Mouse (Mus musculus): ENCODE measurements around the gene Bcl2l12. TPM values are rescaled to one million over a fixed set of nuclear protein-coding genes. Genes with fewer than 3 reads are reported as not detected.

Gene Bcl2l12
- polyA plus RNA-seq (2015; fragmentation: Nextera tagmentation; extraction: Ambion mirVana): 16.2 and 19.7 TPM in 2 replicates

DNA sequence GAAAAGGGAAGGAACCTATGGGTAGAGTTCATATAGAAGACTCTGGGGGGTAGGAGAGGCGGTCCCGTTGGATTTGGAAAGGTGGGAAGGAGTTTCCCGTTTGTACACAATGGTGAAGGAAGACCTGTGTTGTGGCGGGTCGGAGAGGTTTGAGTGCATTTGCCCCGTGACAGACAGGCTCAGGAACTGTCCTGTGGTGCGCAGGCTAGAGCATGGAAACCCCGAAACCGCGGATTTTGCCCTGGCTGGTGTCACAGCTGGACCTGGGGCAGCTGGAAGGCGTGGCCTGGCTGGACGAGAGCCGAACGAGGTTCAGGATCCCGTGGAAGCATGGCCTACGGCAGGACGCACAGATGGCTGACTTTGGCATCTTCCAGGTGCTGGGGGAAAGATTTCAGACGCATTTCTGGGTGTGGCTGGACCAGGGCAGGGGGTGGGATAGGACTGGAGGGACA, at the start of gene Bcl2l12:
Bcl2l12 (minus strand) TSS at position 212 of the 455 bp plus-strand sequence.
- Histone ChIP-seq H3K27me3 (no peaks in the 10 kb centered on the region), H3K9ac (peak within 1 kb of the TSS; percentile 87), H3K4me1 (replicated peaks) (peaks cover 35% of the 10 kb centered on the region), H3K9me3 (no peaks in the 10 kb centered on the region), H3K4me2 (peak within 1 kb of the TSS; percentile 90), H3K27ac (peak within 1 kb of the TSS; percentile 87), H3K4me3 (peak within 1 kb of the TSS; percentile 63), H3K36me3 (peaks cover 43% of the 10 kb centered on the region)
- no peak for ATAC-seq (ENCODE audit: low FRiP score)
- 3% methylated on average over 18 of the region's 18 CpGs for WGBS

DNA sequence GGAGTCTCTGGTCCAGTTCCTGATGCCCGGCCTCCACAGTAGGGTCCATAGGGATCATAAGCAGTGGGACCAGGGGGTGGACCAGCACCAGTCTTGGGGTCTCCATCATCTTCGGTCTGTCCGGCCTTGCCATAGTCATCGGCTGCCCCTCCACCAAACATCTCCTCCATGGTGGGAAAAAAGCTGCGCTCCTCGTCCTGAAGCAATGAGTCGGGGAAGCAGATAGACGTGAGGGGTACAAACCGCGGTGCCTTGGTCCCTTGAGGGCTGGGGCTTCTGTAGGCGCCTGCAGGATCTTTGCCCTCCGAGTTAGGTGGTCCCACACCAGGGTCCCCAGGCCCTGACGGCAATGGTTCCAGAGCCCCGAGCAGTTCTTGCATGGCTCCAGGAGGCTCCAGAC, 49.0 kb upstream of the Bcl2l12 start:
- 96% methylated on average over 14 of the region's 14 CpGs for WGBS
- H3K27ac ChIP-seq: no peak overlapping the region
- no peak overlapping the region for H3K9ac ChIP-seq
- no peaks in the 10 kb centered on the region for H3K9me3 ChIP-seq
- H3K4me2 ChIP-seq: no peak overlapping the region
- no peak for ATAC-seq (ENCODE audit: low FRiP score)
- H3K27me3 ChIP-seq: no peaks in the 10 kb centered on the region
- no peak overlapping the region for H3K4me3 ChIP-seq
- H3K4me1 ChIP-seq (replicated peaks): peaks cover 36% of the 10 kb centered on the region
- peaks cover 79% of the 10 kb centered on the region for H3K36me3 ChIP-seq

DNA sequence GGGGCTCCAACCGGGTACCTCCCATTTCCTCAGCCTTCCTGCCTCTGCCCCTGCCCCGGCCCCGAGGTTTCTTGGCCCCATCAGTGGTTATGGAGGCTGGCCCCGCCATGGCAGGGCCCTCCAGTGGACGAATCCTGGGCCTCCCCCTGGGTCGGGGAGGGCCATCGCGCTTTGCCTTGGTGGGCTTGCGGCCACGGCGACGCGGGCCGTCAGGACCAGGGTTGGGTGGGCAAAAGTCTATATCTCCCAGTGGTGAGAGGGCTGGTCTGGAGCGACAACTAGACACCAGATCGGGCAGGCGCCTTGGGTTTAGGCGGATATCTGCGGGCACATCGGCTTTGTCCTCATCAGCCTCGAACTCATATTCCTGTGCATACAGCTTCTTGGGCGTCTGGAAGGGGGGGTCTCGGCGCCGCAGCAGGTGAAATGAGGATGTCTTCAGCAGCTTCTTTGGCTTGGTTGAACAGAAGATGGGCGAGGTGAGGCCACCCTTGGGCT, 48.4 kb upstream of the Bcl2l12 start:
- ATAC-seq (ENCODE audit: low FRiP score): no peak
- Histone ChIP-seq H3K4me3 (no peak overlapping the region), H3K36me3 (peaks cover 85% of the 10 kb centered on the region), H3K9me3 (no peaks in the 10 kb centered on the region), H3K27ac (no peak overlapping the region), H3K4me2 (no peak overlapping the region), H3K27me3 (no peaks in the 10 kb centered on the region), H3K4me1 (replicated peaks) (peaks cover 35% of the 10 kb centered on the region), H3K9ac (no peak overlapping the region)
- 95% methylated on average over 24 of the region's 26 CpGs for WGBS

DNA sequence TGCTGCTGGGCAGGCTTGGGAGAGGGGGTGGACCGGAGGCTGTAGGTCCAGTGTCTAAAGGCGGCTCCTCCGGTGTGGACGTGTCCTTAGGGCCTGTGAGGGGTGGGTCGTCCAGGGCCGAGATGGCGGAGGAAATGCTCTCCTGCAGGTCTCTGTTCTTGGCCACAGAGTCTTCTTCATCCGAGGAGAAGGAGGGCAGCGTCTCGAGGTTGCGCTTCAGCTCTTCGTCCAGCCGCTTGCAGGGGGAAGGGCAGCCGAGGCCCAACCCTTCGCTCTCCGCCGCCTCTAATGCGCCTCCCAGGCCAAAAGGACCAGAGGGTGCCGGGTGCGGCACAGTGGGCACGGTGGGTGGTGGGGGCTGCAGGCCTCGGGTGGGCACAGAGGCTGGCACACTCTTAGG, 47.2 kb upstream of the Bcl2l12 start:
- peaks cover 96% of the 10 kb centered on the region for H3K36me3 ChIP-seq
- H3K4me3 ChIP-seq: no peak overlapping the region
- no peak overlapping the region for H3K27ac ChIP-seq
- no peak for ATAC-seq (ENCODE audit: low FRiP score)
- no peaks in the 10 kb centered on the region for H3K9me3 ChIP-seq
- peaks cover 24% of the 10 kb centered on the region for H3K4me1 ChIP-seq (replicated peaks)
- no peak overlapping the region for H3K4me2 ChIP-seq
- no peak overlapping the region for H3K9ac ChIP-seq
- H3K27me3 ChIP-seq: no peaks in the 10 kb centered on the region
- WGBS: 95% methylated on average over 22 of the region's 22 CpGs

DNA sequence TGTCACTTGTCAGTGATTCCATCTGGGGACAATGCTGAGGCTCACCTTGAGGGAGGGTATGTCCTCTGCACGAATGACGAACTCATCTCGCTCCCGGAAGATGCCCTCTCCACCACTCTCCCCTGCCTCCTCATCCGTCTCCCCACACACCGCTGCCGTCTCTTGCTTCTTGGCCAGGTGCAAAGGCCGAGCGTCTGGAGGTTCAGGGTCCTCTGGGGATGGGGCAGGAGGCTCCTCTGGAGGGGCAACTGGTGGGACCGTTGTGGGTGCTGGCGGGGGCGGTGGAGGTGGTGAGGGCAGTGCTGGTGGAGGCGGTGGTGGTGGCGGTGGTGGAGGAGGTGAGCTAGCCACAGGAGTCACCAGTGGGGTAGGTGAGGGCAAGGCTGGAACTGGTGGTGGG, 44.8 kb upstream of the Bcl2l12 start:
- Histone ChIP-seq H3K36me3 (peaks cover 99% of the 10 kb centered on the region), H3K4me2 (no peak overlapping the region), H3K9ac (no peak overlapping the region), H3K27me3 (no peaks in the 10 kb centered on the region), H3K27ac (no peak overlapping the region), H3K4me3 (no peak overlapping the region), H3K4me1 (replicated peaks) (peaks cover 6% of the 10 kb centered on the region; the same call in 1 of the 2 replicates), H3K9me3 (no peaks in the 10 kb centered on the region)
- 96% methylated on average over 14 of the region's 14 CpGs for WGBS
- ATAC-seq (ENCODE audit: low FRiP score): no peak

DNA sequence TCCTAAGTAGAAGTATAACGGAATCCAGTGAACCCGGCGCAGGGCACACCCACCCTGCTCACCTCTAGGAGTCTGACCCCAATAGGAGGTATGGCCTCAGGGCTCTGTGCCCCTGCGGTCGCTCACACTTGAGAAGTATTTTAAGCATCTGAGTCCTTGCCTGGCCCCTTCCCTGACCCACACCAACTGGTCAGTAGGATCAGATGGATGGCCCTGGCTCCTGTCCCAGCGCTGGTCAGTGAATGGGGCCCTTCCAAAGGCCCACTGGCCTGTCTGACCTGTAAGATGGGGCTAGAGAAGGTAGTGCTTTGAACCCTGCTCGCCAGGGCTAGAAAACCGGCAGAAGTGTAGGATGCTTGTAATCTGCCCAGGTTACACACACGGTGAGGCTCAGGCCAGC, 42.3 kb upstream of the Bcl2l12 start:
- Histone ChIP-seq H3K4me3 (no peak overlapping the region), H3K9ac (no peak overlapping the region), H3K27ac (no peak overlapping the region), H3K4me1 (replicated peaks) (no peaks in the 10 kb centered on the region), H3K36me3 (peaks cover 99% of the 10 kb centered on the region), H3K27me3 (no peaks in the 10 kb centered on the region), H3K4me2 (no peak overlapping the region), H3K9me3 (no peaks in the 10 kb centered on the region)
- no peak for ATAC-seq (ENCODE audit: low FRiP score)
- 96% methylated on average over 9 of the region's 9 CpGs for WGBS

DNA sequence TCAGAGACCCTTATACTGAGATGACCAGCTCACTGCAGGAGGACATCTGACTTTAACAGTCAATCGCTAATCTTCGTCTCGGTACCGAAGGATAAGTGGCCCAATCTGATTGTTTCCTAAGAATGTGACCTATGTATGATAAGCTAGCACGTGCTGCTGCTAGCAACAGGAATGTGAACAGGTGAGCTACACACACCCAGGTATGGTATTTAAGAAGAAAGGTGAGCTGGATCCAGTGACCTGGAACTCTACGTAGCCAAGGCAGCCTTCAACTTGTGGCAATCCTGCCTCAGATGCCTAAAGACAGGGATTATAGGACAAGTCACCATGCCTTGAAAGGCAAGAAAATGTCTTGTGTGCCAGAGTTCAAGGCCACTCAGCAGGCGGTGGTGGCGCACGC, 39.9 kb upstream of the Bcl2l12 start:
- Histone ChIP-seq H3K27ac (no peak overlapping the region), H3K36me3 (peaks cover 99% of the 10 kb centered on the region), H3K4me2 (no peak overlapping the region), H3K9ac (no peak overlapping the region), H3K27me3 (no peaks in the 10 kb centered on the region), H3K4me1 (replicated peaks) (no peaks in the 10 kb centered on the region), H3K9me3 (no peaks in the 10 kb centered on the region), H3K4me3 (no peak overlapping the region)
- no peak for ATAC-seq (ENCODE audit: low FRiP score)
- WGBS: 99% methylated on average over 9 of the region's 9 CpGs

DNA sequence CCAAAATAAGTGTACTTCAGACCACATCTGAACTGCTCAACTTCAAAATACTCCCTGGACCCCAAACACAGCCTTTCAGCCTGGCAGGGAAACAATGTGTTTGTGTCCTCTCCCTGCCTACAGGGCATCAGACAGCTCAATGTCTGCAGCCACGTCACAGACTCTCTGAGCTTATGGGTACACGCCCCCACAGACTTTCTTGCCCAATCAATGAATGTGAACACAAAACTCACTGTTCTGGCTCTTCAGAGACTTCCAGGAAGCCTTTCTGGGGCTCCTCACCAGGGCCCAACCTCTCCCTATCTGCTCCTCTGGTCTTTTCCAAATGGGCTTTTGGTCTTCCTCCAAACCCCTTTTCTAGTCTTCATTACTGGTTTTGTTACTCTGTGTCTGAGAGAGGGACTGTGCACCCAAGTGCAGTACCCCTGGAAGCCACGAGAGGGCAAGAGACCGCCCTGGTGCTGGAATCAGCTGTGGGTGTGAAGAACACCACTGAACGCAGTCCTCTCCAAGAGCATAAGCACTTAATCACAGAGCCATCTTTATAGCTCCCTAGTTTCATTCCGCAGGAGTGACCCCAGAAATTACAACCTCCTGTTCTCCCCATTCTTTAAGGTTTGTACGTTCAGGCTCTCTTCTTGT, 39.3 kb upstream of the Bcl2l12 start:
- ATAC-seq (ENCODE audit: low FRiP score): no peak
- H3K4me3 ChIP-seq: no peak overlapping the region
- H3K27me3 ChIP-seq: no peaks in the 10 kb centered on the region
- H3K27ac ChIP-seq: no peak overlapping the region
- H3K9ac ChIP-seq: no peak overlapping the region
- no peaks in the 10 kb centered on the region for H3K9me3 ChIP-seq
- H3K4me1 ChIP-seq (replicated peaks): no peaks in the 10 kb centered on the region
- H3K36me3 ChIP-seq: peaks cover 99% of the 10 kb centered on the region
- 70% methylated on average over 7 of the region's 7 CpGs for WGBS
- no peak overlapping the region for H3K4me2 ChIP-seq

DNA sequence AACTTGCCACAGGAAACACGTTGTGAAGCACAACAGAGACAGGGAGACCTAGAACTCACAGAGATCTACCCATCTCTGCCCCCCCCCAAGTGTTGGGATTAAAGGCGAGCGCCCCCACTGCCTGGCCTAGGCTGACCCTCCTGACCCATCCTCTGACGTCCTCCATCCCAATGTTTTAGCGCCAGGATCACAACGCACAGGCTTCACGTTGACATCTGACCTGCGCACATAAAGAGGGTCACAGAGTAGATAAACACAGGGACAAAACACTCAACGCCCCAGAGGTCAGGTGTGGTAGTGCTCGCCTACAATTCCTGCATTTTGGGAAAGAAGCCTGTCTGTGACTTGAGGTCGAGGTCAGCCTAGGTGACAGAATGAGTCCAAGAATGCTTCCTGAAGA, 38.2 kb upstream of the Bcl2l12 start:
- Histone ChIP-seq H3K27me3 (no peaks in the 10 kb centered on the region), H3K36me3 (peaks cover 99% of the 10 kb centered on the region), H3K4me1 (replicated peaks) (no peaks in the 10 kb centered on the region), H3K4me3 (no peak overlapping the region), H3K27ac (no peak overlapping the region), H3K4me2 (no peak overlapping the region), H3K9ac (no peak overlapping the region), H3K9me3 (no peaks in the 10 kb centered on the region)
- ATAC-seq (ENCODE audit: low FRiP score): no peak
- WGBS: 90% methylated on average over 11 of the region's 11 CpGs

DNA sequence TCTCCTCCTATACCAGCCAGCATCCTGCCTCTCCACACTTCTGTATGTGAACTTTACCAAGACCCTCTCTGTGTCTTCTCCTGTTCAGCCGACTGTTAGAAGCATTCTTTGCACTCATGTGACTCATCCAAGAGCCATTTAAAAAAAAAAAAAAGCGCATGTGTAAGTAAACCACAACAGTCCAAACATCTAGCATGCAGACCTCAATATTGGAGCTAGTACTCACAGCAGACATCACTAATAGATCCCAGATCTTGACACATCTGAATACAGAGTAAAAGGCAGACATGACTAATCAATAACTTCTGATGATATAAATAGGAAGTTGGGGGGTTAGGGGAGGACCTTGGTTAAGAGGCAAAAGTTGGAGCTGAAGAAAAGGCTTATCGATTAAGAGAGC, 37.1 kb upstream of the Bcl2l12 start:
- Histone ChIP-seq H3K27me3 (no peaks in the 10 kb centered on the region), H3K27ac (no peak overlapping the region), H3K4me1 (replicated peaks) (no peaks in the 10 kb centered on the region), H3K4me3 (no peak overlapping the region), H3K36me3 (peaks cover 99% of the 10 kb centered on the region), H3K4me2 (no peak overlapping the region), H3K9ac (no peak overlapping the region), H3K9me3 (no peaks in the 10 kb centered on the region)
- 96% methylated on average over 3 of the region's 3 CpGs for WGBS
- ATAC-seq (ENCODE audit: low FRiP score): no peak

DNA sequence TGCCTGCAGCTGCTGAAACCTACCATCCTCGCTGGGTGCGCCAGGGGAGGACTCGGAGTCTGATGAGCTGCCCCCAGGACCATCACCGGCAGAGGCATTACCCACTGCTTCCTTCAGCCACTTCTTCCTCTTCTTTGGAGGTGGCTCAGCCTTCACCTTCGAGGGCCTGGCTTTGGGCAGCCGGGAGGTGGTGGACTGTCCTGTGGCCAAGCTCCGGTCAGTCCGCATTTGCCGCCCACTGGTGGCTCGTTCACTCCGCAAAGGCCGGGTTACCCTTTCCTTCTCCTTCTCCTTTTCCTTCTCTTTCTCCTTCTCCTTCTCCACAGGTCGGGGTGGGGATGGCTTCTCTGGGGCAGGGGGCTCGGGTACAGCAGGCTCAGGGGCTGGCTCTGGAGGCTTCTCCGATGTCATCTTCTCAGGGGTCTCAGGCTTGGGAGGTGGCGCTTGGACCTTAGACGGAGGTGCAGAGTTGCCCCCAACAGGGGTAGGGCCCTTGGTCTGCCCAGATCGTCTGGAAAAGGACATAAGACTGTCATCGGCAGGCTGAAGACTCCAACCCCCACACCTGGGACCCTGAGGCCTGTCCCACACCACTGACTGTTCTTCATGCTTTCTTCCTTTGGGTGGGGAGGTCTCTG, 35.3 kb upstream of the Bcl2l12 start:
- Histone ChIP-seq H3K4me3 (no peak overlapping the region), H3K27me3 (no peaks in the 10 kb centered on the region), H3K36me3 (peaks cover 99% of the 10 kb centered on the region), H3K9me3 (no peaks in the 10 kb centered on the region), H3K4me2 (no peak overlapping the region), H3K4me1 (replicated peaks) (no peaks in the 10 kb centered on the region), H3K9ac (no peak overlapping the region), H3K27ac (no peak overlapping the region)
- whole genome bisulfite sequencing: 94% methylated on average over 19 of the region's 19 CpGs
- ATAC-seq (ENCODE audit: low FRiP score): no peak

DNA sequence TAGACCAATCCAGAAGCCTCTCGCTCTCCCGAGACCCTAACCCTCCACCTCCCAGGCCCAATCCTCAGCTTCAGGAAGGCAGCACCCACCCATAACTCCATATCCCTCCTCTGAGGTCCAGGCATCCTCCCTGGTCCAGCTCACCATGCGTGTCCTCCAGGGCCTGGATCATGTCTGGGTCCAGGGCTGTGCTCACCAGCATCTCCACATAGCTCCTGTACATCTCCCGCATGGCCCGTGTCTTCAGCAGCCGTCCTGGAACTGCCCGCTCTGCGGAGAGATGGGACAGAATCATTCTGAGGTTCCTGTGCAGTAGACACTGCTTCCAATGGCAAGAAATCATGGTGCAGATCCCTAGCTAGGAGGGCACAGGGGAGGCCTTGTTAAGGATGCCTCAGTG, 32.3 kb upstream of the Bcl2l12 start:
- Histone ChIP-seq H3K9ac (0 out of 2 replicates have a peak overlapping the region, but pooled peaks have one; percentile 20), H3K9me3 (no peaks in the 10 kb centered on the region), H3K4me3 (no peak overlapping the region), H3K4me2 (no peak overlapping the region), H3K4me1 (replicated peaks) (peaks cover 12% of the 10 kb centered on the region), H3K36me3 (peaks cover 95% of the 10 kb centered on the region), H3K27me3 (no peaks in the 10 kb centered on the region), H3K27ac (no peak overlapping the region)
- WGBS: 99% methylated on average over 8 of the region's 8 CpGs
- no peak for ATAC-seq (ENCODE audit: low FRiP score)

DNA sequence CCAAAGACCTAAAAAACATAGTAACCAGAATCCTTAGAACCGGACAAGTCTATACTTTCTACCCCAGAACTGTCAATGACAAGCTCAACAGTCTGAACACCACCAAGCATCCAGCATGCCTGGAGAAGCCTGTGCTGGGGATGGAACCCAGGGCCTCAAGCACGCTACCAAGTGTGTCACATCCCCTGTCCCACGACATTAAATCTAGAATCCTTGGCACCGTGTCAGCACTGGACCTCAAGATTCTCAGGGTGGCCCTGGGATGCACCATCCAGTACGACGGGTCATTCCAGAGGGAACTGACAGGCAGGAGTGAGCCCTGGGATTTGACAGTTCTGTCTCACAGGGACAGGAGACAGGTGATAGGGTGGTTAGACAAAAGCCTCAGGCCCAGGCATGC, 31.5 kb upstream of the Bcl2l12 start:
- WGBS: 92% methylated on average over 6 of the region's 6 CpGs

More for the DNA sequence above, 31.5 kb upstream of the Bcl2l12 start:
- ATAC-seq (ENCODE audit: low FRiP score): no peak
- Histone ChIP-seq H3K4me3 (no peak overlapping the region), H3K4me1 (replicated peaks) (peaks cover 15% of the 10 kb centered on the region), H3K9me3 (no peaks in the 10 kb centered on the region), H3K36me3 (peaks cover 86% of the 10 kb centered on the region), H3K4me2 (no peak overlapping the region), H3K27me3 (no peaks in the 10 kb centered on the region), H3K27ac (no peak overlapping the region), H3K9ac (0 out of 2 replicates have a peak overlapping the region, but pooled peaks have one; percentile 13)
